Mouse (Mus musculus) cortical plate, adult 2 months (tissue): Measurements from ENCODE around the gene Olfr1160.

ENCODE experiments used
- CTCF ChIP-seq: fragments of 200-500 bp; IDR thresholded peaks from 2 replicates; pipeline ENCODE4 v1.5.1; 2011; ENCODE audit warnings: mild to moderate bottlenecking, control low read depth, low read length; ENCODE audit not compliant: insufficient read depth; ENCODE audit errors: extremely low read depth
- POLR2A ChIP-seq: fragments of 200-500 bp; IDR thresholded peaks from 2 replicates; pipeline ENCODE4 v1.6.1; 2011; ENCODE audit warnings: mild to moderate bottlenecking, low read length, control low read depth; ENCODE audit not compliant: insufficient read depth; ENCODE audit errors: extremely low read depth

GRCm38 (mm10) chr2:88051029-88051428, 43.0 kb upstream of the Olfr1160 start, which contains the start of gene Olfr1162:
- TF ChIP-seq CTCF (no peak), POLR2A (no peak)
